Mouse (Mus musculus): ENCODE data around the gene Gjd3.
"Not testable (repeated sequence)": the region's sequence is repeated elsewhere in the genome, so short reads cannot be mapped to it uniquely, and the experiment has no call there.

Gjd3 gene

DNA sequence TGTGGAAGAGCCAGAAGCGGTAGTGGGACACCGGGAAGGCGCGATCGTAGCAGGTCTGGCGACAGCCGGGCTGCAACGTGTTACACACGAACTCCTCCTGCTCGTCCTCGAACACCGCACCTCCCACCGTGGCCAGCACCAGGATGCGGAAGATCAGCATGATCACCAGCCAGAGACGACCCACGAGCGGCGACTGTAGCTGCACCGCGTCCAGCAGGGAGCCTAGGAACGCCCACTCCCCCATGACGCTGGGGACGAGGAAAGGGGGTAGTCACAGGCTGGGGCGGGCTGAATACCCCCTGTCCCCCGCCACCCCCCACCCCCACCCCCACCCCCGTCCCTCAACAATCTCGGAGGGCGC lies at the start of gene Gjd3:
Gjd3 (minus strand) TSS at position 244 of the 361 bp plus-strand sequence.
- DNase-seq (ENCODE audit: low read depth) = no peak

DNA sequence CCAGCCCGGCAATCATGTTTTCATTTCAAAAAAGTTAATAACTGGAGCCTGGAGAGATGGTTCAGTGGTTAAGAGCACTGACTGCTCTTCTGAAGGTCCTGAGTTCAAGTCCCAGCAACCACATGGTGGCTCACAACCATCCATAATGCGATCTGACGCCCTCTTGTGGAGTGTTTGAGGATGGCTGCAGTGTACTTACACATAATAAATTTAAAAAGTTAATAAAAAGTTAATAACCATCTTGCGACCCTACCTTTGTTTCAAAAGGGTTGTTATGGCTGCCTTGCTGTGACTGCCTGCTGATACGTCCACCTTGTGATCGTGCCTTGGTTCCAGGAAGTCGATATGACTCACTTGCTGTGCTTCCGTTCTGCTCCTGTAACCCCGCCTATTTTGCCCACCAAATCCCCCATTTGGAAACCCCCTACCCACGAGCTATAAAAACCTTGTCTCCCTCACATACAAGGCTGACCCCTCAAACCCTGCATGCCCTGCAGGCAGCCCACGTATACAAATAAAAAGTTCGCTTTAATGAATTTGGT lies 44.2 kb upstream of the Gjd3 start:
- peak; percentile 68 for DNase-seq (ENCODE audit: low read depth)

- no peak for DNase-seq (ENCODE audit: low read depth)
Observed at GRCm38 (mm10) chr11:99025878-99026277, 43.1 kb upstream of the Gjd3 start.

DNA sequence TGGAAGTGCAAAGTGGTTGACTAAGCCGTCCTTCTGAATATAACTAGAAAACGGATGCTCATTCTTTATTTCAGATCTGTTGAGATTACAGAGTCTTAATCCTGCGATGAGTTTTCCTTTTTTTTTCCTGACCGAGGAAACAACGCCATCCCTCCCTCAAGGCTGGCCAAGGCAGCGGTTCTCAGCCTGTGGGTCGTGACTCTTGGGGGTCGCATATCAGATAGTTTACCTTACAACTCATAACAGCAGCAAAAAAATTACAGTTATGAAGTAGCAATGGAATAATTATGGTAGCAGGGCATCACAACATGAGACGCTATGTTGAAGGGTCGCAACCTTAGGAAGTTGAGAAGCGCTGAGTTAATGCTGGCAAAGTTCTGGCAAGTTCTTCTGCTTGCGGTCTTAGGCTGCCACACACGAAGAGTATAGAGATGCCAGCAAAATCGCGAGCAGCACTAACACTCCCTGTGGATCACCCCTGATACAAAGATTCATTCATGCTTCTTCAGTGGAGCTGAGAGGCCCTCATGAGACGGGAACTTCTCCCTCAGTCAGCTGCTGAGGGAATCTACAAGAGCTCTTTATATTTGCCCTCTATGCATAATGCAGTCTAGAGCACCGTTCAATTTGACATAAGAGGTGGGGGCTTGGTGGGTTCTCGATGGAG lies 41.8 kb upstream of the Gjd3 start:
- DNase-seq (ENCODE audit: low read depth) = no peak

DNA sequence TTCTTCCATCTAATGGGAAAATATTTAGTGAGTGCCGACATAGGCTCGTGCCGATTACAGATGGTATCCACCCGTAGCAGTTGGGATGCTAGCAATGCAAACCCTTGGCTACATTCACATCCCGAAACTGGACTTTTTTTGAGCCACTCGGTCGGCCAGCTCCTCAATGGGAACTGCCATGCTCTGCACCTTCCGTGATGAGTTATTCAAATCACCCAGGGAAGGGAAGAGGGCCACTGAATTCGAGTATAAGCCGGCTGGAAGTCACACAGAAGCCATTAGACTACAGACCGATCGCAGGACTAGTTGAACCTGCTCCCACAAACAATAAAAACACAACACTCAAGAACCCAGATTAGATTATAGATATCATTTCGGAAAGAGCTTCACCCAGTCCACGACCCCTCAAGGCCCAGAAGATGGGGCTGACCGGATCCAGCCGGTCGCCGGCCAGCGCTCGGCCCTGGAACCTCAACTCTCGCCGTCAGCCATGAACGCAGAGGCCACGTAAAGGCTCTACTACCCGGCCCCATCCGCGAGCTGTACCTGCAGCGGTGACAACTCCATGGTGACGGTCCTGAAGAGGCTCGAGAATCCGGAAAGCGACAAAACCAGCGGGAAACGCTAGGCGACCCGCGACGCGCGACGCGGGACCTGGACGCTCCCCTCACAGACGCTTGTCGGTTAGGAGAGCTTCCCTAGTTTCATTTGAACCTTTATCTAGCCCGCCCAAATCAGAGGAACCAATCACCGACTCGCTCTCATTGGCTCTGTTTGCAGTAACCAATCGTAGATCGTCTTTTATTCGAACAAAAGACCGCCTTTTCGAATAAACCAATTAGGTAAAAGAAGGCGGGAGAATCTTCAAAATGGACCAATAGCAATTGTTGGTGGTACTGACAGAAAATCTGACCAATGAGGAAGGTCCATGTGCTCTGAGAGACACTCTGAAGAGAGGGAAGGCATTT lies 41.0 kb upstream of the Gjd3 start, which contains the start of gene Top2a:
Top2a (minus strand) TSS at position 690 of the 968 bp plus-strand sequence.
- peak; percentile 100 for DNase-seq (ENCODE audit: low read depth)

GRCm38 (mm10) chr11:99023094-99023493 lies 40.3 kb upstream of the Gjd3 start:
- DNase-seq (ENCODE audit: low read depth) = no peak

DNA sequence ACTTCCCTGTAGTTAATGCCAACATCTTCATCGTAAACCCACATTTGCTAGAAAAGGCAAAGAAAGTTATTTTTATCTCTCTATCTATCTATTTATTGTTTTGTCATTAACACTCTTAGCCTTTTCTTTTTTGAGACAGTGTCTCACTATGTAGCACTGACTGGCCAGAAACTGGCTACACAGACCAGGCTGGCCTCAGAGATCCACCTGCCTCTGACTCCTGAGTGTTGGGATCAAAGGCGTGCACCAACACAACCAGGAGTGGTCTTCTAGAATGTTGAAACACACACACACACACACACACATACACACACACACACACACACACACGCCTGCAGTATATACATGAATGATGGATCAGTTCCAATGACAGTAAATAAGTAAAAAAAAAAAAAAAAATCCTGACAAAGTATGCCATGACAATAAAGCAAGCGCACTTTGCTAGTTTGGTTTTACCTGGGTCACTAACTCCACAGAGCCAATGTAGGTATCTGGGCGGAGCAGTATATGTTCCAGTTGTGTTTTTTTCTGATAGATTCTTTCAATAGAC lies 39.6 kb upstream of the Gjd3 start:
- no peak for DNase-seq (ENCODE audit: low read depth)

GRCm38 (mm10) chr11:99019844-99020243 lies 37.0 kb upstream of the Gjd3 start:
- no peak for DNase-seq (ENCODE audit: low read depth)

- no peak for DNase-seq (ENCODE audit: low read depth)
Observed at GRCm38 (mm10) chr11:99013856-99014255, 31.0 kb upstream of the Gjd3 start.

DNA sequence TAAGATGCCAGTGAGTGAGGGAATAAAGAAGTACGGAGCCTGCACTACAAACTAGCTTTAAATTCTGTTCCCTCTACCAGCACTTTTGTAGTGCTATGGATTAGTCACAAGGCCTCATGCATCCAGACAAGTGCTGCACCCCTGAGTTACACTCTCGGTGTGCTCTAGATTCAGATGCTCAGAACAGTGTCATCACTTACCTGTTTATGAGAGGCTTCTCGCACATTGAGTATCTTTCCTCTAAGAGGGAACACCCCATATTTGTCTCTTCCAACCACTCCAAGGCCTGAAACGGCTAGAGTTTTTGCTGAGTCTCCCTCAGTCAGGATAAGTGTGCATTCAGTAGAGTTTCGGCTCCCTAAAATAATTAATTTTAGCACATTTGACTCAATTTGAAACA lies 27.9 kb upstream of the Gjd3 start:
- DNase-seq (ENCODE audit: low read depth) = no peak

DNA sequence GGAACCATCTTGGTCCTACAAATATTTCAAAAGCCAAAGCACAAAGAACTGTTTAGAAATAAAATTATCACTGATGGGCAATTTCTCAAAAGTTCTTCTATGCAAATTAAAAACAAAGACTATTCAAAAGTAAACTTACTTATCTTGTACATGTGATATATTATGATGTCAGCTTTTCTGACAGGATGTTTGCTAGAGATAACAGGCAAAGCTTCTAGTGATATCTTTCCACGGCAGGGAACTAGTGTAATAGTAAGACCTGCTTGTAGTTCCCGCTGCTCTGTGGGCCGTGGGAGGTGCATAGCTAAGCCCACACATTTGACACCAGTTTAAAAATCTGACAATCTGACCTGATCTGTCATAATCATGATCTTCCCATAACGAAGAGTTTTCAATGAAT lies 27.3 kb upstream of the Gjd3 start:
- DNase-seq (ENCODE audit: low read depth) = peak; percentile 47

DNA sequence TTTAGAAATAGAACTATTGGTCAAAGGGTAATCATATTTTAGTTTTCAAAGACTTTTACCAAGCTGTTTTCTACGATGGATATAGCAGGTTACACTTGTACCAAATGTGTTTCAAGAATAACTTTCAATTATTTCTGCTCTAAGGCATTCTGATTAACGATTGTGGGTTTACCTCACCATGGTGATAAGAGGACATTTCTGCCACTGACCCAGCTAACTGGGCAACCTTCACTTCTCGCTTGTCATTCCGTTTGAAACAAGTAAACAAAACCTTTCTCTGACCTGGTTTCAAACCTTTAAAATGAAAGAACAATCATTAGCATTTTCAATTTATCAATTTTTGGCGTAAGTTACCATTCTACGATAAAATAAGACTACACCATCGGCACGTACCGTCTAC lies 24.0 kb upstream of the Gjd3 start:
- no peak for DNase-seq (ENCODE audit: low read depth)

GRCm38 (mm10) chr11:98999243-98999642 lies 16.4 kb upstream of the Gjd3 start:
- no peak for DNase-seq (ENCODE audit: low read depth)

- no peak for DNase-seq (ENCODE audit: low read depth)
Observed at GRCm38 (mm10) chr11:98998776-98999175, 16.0 kb upstream of the Gjd3 start.

GRCm38 (mm10) chr11:98997659-98998058 lies 14.8 kb upstream of the Gjd3 start:
- DNase-seq (ENCODE audit: low read depth) = no peak

- no peak for DNase-seq (ENCODE audit: low read depth)
Observed at GRCm38 (mm10) chr11:98995987-98996386, 13.2 kb upstream of the Gjd3 start.

DNA sequence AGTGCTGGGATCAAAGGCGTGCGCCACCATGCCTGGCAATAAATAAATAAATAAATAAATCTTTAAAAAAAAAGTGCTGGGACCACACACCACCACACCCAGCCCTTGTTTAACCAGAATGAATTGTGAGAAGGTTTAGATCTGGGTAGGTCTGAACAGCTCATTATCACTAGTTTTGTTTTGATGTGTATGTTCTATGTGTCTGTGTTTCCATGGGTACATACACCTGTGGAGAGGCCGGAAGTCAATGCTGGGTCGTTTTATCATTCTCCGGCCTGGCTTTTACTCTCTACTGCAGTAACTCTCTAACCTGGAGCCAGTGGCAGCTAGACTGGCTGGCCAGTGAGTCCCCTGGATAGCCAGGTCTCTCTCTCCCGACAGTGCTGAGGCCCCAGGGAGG lies 8.1 kb upstream of the Gjd3 start:
- peak; percentile 61 for DNase-seq (ENCODE audit: low read depth)

GRCm38 (mm10) chr11:98988260-98988659 lies 5.4 kb upstream of the Gjd3 start:
- not testable (repeated sequence) for DNase-seq (ENCODE audit: low read depth)

DNA sequence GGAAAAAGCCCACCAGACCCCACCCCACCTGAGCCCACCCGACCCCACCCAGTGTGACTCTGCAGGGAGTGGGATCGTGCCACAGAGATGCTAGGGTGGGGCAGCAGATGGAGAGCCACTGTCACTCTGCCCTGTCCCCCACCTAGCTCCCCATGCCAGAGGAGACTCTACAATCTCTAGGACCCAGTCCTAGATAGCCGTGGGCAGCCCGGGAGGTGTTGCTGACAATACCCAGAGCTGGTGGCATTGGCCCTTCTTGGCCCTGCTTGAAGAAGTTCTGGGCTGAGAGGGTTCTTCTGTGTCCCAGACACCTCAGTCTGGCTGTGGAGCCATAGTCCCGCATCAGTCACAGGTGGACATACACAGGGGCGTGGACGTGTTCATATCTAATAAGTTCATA lies 2.7 kb upstream of the Gjd3 start:
- no peak for DNase-seq (ENCODE audit: low read depth)

DNA sequence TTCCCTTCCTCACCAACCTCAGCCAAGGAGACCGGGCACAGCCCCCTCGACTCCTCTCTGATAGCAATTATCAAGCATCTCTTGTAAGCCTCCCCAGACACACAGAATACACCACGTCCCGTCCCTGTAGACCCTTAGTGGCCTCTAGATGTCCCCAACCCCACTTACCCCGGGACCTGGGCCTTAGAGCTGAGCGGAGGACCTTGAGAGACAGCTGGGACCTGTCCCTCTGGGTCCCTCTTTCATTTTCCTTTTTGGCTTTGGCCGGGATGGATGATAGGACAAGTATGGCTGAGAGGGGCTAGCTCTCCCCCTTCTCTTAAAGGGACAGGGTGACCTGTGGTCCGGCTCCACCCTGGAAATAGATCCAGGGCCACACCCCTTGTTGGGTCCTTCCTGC lies 735 bp upstream of the Gjd3 start:
- DNase-seq (ENCODE audit: low read depth) = no peak

- DNase-seq (ENCODE audit: low read depth) = peak; percentile 76
Observed at GRCm38 (mm10) chr11:98981997-98982772, 631 bp downstream of the Gjd3 start.

All from induced T-regulatory cell, adult 2 months (primary cell).